Mouse (Mus musculus): Measurements from ENCODE around the gene Exoc7.

The Exoc7 gene

DNA sequence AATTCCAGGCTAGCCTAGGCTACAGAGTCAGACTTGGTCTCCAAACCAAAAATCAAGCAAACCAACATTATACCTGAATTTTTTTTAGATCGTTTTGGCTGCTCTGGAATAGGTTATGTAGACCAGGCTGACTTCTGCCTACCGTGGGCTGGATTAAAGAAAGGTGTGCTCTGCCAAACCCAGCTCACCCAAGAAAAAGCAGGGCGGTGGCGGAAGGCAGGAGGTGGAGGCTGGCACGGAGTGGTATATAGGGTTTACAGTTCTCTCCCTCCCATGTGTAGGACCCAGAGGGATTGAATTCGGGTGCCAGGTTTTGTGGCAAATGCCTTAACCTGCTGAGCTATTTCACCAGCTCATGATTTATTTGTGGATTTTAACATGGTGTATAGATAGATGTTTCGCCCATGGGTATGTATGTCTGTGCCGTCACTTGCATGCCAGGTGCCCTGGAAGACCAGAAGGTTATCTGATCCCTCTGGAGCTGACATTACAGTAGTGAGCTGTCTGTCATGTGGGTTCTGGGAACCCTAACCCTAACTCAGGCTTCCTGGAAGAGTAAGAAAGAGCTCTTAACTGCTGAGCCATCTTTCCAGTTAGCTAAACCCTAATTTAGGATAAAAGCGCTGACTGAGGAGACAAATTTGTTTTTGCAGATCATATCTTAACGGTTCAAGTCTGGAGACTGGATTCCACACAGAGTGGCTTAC, at the start of gene Exoc7:
TSS of gene Exoc7 (minus strand) at position 215 of the 707 bp plus-strand sequence.
- DNase-seq, result no peak

DNA sequence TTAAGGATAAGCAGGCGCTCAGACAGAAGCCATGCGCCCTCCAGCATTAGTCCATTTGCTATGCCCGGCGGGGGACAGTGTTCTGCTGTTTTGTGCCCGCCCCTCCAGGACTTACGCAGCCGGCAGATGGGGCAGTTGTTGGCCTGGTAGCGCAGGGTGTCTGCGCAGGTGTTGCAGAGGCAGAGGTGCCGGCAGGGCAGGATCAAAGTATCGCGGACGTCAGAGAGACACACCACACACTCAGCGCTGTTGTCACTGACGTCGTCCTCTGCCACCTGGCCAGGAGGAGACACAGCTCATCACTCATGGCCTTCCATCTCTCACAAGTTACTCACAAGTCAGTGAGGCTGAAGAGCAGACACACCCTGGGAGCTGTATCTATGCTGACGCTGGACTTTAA, 47.5 kb upstream of the Exoc7 start:
- DNase-seq, result no peak

DNA sequence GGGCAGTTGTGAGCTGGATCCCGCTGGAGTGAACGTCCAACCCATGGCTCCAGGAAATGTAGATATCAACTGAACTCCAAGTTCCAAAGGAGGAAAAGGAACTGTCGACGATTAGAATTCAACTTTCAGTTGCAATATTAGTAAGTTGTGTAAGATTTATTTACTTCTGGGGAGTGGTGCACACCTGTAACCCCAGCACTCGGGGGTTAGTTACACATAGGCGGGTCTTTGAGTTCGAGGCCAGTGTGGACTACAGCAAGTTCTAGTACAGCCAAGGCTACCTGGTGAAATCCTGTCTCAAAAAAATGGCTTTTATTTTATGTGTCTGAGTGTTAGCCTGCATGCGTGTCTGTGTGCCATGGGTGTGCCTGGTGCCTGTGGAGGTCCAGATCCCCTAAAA, 46.5 kb upstream of the Exoc7 start:
- no peak for DNase-seq

DNA sequence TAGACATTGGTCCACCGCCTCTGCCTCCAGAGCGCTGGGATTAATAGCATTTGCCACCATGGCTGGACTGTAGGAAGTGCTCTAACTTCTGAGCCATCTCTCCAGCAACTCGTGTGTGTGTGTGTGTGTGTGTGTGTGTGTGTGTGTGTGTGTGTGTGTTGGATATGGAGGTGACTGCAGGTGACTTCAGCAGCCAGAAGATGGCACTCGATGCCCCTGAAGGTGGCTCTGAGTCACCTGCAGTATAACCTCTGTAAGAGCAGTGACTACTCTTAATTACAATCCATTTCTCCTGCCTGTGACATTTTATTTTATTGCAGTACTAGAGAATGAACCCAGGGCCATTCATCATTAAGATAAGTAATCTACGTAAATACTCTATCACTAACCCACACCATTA, 44.3 kb upstream of the Exoc7 start:
- no peak for DNase-seq

DNA sequence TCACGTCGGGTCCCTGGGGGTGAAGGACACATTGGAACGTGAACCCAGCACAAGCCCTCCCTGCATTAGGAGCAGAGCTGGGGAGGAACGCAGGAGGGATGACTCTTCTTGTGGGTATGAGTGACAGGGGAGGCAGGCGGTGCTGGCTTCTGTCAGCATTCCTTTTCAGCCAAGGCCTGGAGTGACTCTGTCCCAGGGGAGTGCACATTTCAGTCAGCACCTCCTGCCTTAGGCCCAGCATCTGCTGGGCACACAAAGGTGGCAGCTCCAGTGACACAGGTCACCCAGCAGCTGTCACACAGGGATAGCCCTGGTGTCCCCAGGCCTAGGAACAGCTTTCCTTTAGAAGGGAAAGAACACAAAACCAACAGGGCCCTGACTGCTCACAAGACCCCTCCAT, 40.9 kb upstream of the Exoc7 start:
- no peak for DNase-seq

DNA sequence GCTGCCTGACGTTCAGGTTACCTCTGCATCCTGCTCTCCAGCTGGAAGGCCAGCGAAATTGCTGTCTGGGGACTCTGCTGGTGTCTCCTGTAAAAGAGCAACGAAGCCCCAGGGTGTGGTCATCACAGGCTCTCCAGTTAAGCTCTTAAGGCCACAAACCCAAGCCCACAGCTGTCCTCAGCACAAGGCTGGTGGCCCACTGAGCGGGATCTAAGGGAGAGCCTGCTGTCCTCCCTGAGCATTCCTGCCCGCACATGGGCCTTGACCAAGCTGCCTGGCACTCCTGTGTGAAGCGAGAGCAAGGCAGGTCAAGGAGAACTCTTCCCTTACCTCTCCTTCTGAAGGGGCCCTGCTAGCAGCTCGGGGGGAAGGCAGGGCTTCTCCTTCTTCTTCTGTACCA, 40.0 kb upstream of the Exoc7 start:
- no peak for DNase-seq

DNA sequence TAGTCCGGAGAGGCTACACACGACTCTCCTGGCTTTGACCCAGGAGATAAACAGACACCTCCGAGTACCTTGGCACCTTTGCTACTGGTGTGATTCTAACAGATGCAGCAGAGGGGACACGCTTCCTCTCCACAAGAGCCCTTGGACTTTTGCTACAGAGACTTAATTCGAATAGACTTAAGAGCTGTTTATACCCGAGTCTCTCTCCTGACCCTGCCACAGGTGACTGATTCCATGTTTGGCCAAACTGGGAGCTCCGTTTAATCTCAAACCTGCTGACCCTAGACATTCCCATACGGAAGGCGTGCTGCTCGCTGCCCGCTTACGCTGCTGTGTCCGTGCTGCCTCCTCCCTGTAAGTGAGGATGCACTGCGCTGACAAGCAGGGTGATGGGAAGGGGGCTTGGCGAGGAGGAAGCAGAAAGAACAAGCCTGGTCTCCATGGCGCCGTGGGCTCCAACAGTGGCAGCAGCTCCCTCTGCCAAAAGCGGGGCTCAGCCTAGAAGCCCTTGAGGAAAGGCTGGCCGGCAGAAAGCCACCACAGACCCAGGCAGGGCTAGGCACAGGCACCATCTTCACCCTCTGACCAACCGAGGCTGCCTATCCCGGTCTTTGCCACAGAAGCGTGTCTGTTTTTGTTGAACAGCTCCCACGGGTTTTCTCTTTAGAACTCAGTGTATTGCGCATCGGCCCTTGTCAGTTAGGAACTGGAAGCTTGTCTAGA, 35.2 kb upstream of the Exoc7 start:
- DNase-seq, result peak; percentile 64 to 75

DNA sequence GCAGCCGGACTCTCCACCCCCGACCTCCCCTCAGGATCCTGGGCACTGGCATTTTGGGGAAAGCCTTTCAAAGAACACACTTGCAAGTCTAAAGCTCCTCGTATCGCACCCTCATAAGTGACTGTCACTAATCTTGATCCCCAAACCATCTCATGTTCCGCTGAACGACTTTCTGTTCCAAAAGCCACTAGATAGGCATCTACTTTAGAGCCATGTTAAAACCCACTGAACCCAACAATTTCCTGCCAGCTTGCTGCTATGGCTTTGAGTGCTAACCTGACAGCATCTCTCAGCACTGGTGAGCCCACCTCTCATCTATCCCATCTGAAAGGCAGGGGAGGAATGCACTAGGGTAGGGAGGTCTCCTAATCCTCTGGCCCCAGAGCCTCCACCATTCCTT, 30.5 kb upstream of the Exoc7 start:
- DNase-seq, result no peak

DNA sequence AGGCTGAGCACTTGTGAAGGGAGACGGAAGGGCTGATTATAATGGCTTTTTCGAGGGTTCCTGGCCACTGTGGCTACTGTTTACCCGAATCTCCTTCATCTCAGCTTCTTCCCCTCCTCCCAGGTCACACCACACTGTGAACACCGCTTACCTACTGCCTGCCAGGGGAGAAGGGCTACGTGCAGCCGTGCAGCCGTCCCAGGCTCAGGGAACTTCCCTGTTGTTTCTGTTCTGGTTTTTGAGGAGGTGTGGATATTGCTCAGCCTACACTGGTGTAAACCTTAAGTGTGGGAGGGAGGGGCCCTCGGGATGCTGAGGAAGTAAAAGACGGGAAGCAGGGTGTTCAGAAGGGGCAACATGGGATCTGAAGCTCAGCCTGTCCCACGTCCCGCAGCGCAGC, 30.0 kb upstream of the Exoc7 start:
- DNase-seq, result no peak

DNA sequence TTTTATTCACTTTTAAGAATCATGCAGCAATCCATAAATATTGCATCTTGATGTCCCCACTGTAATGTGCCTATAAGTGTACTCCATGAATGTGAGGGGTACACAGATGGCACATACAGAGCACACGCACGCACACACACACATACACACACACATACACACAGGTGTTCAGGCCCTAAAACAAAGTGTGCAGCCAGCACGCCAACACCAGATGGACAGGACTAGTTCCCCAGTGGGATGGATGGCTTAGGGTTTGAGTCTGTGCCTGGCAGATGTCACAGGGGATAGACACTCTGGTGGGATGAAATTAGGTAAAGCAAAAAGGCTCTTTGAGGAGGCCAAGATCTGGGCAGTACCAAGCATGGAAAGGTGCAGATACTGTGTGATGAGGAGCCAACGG, 29.4 kb upstream of the Exoc7 start:
- peak; percentile 59 to 60 for DNase-seq

DNA sequence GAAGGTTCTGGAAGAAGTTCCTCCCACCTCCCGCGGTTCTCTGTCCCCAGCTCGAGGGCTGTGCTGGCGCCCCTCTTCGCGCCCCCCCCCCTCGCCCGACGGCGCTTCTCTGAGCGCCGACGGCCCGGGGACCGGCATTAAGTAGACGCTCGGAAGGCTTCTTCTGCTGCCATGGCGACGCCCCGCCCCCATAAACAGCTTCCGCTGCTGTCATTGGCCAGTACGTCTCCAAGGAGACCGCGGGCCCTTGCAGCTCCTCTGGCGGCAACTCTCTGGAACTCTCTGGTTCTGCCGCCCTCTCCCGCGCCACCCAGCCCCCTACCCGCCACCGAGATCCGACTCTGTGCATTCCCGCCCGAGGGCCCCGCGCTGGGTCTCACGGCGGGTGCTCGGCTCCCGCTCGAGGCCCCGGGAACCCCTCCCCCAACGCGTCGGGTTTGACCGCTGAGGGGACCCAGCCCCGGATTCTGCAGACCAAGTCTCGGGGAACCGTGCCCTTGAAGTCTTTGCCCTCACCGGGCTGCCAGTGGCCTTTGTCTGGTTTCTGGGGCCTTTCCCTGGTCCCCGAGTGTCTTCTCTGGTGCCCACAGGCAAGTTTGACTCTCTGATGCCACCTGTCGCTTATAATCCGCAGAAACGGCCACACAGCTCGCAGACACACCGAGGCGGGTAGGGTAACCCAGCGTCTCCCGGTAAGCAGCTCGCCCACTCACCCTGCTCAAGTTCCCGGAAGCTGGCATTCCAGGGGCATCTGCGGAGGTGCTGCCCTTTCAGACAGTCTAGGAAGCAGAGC, 28.4 kb upstream of the Exoc7 start, which contains the start of gene Foxj1:
TSS of gene Foxj1 (minus strand) at position 156 of the 793 bp plus-strand sequence.
- DNase-seq, result peak; percentile 97

DNA sequence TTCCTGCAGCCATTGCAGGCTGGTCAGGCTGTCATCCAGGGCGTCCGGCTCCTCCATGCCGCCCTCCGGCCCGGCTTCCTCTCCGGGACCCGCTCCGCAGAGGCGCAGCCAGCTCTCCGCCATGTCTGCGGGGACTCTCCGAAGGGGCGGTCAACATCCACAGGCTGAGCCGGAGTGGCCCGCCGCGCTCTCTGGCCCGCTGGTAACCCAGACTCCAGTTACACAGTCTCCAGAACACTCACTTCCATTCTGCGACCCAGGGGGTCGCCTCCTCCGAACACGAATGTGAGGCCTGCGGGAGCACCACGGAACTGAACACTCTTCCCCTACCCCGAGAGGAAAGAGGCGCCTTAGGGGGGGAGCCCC, 27.4 kb upstream of the Exoc7 start:
- DNase-seq, result no peak

DNA sequence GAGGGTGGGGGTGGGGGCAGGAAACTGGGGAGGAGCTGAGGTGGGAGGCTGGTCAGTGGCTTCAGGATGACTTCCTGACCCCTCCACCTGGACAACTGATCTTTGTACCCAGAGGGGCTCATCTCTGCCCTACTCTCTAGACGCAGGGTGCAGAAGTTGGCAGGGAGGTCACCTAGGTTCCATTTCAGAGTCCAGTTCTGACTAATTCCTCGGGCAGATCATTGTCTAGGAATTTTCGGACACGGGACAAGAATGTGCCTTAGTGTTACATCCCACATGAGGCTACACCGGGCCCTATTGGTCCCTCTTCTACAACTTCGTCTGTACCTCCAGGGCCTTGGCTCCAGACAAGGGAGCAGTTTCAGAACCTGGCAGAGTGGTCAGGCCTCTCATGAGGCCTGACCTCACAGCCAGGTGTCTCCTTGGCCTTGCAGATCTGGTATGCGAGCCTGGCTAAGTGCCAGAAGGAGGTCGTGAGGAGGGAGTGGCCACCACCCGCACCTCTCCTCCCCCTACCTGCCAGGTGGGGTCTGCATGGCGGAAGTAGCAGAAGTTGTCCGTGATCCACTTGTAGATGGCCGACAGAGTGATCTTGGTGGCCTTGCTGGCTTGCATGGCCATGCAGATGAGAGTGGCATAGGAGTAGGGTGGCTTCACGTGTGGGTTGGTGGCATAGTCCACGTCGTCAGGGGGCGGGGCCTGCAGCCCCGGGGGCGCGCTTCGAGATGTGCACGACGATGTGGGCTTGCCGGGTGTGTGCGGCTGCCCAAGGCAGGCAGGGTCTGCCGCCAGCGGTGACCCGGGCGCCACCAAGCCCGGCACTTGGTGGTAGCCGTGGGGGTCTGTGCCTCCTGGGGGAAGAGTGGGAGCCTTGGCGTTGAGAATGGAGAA, 26.7 kb upstream of the Exoc7 start:
- DNase-seq, result no peak

DNA sequence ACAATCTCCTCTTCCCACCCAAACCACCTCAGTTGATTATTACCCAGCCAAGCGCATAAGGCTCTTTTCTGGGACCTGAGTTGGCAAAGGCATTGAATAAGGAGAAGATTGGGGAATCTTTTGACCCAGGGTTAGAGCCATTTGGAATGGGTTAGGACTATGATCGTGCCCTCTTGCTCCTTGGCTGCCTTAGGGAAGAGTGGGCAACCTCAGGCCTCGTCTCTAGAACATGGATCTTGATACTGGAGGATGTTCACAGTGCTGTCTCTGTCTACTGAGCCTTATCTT, 25.9 kb upstream of the Exoc7 start:
- DNase-seq, result no peak

DNA sequence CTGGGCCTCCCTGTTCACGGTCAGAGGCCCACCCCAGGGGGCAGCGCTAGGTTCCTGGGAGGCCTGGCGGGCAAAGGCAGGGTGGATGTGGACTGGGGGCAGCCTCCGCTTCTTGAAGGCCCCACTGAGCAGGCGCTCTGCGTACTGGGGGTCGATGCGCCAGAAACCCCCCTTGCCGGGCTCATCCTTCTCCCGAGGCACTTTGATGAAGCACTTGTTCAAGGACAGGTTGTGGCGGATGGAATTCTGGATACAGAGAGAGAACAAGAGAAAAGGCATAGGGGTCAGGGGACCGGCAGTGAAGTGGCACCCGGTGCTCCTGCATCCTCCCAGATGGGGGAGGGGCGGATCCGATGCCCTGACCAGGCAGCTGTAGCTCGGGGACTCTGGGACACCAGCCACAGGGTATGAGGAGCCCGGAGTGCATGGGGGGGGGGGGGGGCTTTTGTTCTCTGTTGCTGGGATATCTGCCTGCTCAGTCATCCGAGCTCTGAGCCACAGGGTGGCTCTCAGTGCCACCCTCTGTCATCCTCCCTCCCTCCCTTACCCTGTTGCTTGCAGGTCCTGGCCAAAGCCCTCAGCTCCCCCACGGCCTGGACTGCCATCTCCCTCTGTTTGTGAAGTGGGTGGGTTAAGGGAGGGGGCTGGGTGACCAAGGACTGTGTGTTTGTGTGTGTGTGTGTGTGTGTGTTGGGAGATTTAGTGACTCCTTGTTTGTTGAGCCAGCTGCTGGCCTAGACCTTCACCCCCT, 25.4 kb upstream of the Exoc7 start:
- DNase-seq, result peak; percentile 63 to 74

DNA sequence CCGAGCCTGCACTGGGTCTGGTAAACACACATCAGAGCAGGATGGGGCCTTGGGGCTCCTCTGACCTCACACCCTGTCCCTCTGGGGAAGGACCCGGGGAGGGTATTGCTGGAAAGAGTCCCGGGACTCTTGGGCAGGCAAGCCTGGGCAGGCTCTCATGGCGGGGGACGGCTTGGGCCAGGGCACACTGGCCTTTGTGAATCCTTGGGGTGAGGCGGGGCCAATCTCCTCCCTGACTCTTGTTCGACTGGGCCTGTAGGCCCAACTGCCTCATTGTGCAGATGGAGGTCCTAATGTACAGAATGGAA, 23.1 kb upstream of the Exoc7 start:
- peak; percentile 39 to 41 for DNase-seq

DNA sequence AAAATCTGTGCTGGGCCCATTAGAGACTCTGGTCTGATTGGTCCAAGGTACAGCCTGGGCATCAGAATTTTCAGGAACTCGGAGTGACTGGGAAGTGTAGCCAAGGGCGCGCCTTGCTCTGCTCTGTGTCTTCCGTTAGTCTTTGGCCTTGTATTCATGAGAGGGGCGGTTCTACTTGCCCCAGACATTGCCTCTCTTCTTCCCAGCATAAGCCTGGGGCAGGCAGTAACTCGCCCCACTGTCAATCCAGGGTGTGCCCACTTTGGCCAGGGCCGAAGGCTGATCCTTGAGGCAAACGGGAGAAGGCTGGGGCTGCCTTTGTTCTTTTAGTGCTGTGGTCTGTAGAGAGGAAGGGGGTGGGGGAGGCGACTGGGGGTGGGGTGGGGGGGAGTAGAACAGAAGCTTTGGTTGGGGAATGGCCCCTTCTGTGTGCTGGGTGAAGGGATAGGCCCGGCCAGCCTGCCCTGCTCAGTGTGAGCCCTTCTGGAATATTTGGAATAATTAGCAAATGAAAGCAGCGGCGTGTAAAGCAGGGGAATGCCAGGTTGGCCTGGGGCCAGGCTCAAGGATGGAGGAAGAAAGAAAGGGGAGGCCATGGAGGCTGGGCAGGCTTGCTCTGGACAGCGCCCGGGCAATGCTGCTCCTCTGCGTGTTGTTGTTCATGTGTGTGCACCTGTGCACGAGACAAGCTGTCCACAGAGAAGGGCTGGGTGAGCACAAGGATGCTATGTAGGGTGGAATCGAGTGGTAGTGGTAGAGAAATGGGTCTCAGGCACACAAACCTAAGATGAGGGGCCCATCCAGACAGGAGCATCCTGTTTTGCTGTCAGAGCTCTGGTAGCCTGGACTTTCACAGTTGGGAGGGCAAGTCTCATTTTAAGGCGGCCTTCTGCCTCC, 22.5 kb upstream of the Exoc7 start:
- peak; percentile 90 to 91 for DNase-seq

DNA sequence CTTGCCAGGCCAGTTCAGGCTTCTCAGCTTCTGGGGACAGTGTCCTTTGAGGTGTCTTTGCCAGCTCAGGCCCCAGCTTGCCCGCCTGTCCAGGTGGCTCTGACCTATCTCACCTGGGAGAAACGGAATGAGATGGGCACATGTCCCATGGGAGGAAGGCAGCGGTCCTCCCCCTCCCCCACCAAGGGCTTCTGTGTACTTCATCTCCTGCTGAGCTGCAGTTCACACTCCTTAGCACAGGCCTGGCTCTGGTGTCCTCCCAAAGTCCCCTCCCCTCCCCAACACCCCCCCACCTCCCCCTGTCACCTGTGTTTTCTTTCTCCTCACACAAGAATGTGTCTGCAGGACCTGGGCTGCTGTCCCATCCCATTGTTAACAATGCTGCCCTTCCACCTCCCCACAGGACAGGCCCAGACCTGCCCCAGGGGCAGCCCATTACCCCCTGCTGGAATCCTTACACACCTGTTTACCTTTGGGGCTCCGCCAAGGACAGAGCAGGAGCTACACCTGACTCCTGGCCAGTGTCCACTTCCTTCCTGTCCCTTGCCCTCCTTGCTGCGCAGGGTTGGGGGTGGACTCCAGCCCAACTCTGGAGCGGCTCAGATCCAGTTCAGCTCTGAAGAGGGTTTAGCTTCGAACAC, 20.1 kb upstream of the Exoc7 start:
- DNase-seq, result no peak

DNA sequence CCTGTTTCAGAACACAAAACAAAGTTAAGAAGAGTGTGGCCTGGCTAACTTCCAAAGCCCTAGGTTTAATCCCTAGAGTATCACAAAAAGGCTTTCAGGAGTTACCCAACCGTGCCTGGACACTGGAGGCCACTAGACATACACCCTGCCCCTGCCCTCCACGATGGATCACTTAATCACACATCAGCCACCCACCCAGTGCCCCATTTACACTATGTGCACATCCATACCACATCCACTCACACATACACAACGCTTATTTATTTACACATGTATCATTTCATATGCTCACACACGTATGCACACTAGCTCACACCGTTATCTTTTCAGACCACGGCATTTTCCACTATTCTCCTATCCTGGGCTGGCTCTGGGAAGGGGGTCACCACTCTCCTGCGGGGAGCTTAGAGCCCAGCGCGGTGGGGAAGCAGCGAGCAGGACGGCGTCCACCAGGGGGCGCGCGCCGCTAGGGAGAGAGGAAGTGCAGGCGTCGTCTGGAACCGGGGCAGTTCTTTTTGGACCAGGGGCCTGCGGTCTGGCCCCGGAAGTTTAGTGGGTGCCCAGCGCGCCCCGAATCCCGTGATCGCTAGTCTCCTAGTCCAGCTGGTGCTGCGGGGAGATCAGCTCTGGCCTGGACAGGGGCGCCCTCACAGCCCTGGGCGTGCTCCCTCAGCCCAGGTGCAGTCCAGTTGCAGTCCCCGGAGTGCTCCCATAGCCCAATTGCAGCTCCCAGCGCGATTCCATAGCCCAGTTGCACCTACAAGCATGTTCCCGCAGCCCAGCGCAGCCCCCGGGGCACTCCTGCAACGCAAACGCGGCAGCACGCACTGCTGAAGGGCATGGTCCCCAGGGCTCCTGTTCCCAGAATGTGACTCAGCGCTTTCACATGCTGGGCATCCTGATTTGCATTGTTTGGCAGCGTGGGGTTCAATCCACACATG, 12.0 kb upstream of the Exoc7 start:
- peak; percentile 96 to 98 for DNase-seq

DNA sequence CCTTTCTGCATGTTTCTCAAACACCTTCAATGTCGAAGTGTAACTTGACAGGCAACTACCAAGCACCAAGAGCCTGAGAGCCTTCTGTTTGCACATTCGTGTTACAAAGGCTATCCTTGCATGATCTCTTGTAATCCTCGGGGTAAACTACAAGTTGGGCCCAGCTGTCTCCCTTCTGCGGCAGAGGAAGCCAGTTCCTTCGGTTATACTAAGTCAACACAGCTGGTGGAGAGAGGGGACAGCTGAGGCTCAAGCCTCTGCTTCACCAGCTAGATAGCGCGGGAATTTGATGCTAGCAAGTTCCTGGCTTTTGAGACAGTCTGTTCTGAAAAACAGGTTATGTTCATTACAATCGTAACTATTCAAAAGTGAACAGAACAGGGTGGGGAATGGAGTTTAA, 5.3 kb upstream of the Exoc7 start:
- DNase-seq, result no peak

Data from cerebellum, postnatal 10 days (tissue).